Mouse (Mus musculus) lung, embryonic 15.5 days (tissue): ENCODE data around the gene Ces1c. TPM values are rescaled to one million over a fixed set of nuclear protein-coding genes. Genes with fewer than 3 reads are reported as not detected.
A peak's percentile ranks its signal among the peaks of the same experiment; 100 is the strongest.

ENCODE experiments used
- ATAC-seq: fragments of 200-750 bp; cut with Nextera tagmentation; 2 replicates; pipeline ENCODE4 v1.8.0; 2017; ENCODE audit warnings: moderate number of reproducible peaks, borderline replicate concordance; ENCODE audit not compliant: low FRiP score, low TSS enrichment; ENCODE audit errors: extremely low read depth
- H3K27ac ChIP-seq: fragments of 300-500 bp; sonication (generic); 2 replicates; pipeline ENCODE4 v1.5.1; 2015; ENCODE audit warnings: moderate library complexity, mild to moderate bottlenecking, inconsistent platforms
- H3K27me3 ChIP-seq: fragments of 300-500 bp; sonication (generic); 2 replicates; pipeline ENCODE4 v1.6.1; 2015; ENCODE audit warnings: inconsistent platforms
- H3K36me3 ChIP-seq: fragments of 300-500 bp; sonication (generic); 2 replicates; pipeline ENCODE4 v1.6.1; 2015; ENCODE audit warnings: inconsistent platforms
- H3K4me1 ChIP-seq: fragments of 300-500 bp; sonication (generic); 2 replicates; pipeline ENCODE4 v1.6.1; 2015; ENCODE audit warnings: inconsistent platforms
- H3K4me2 ChIP-seq: fragments of 300-500 bp; sonication (generic); 2 replicates; pipeline ENCODE4 v1.6.1; 2015; ENCODE audit warnings: inconsistent platforms, mild to moderate bottlenecking, moderate library complexity
- H3K4me3 ChIP-seq: fragments of 300-500 bp; sonication (generic); 2 replicates; pipeline ENCODE4 v1.5.1; 2015; ENCODE audit warnings: mild to moderate bottlenecking, inconsistent platforms
- H3K9ac ChIP-seq: fragments of 300-500 bp; sonication (generic); 2 replicates; pipeline ENCODE4 v1.6.1; 2015; ENCODE audit warnings: inconsistent platforms
- H3K9me3 ChIP-seq: fragments of 300-500 bp; sonication (generic); 2 replicates; pipeline ENCODE4 v1.6.1; 2016; ENCODE audit warnings: inconsistent platforms
- WGBS: fragments of 180-500 bp; shearing (Covaris S2); methylation state at CpG from one replicate; pipeline ENCODE4 v1.1.7; 2015; 5-methylcytosine and 5-hydroxymethylcytosine counted together
- polyA plus RNA-seq: library from polyadenylated mRNA; unstranded; fragments of >200 nt; fragmentation: Nextera tagmentation; extraction: Ambion mirVana; gene quantifications from 2 replicates; pipeline ENCODE4 v1.2.1, GENCODE M21; 2015

Gene Ces1c
- polyA plus RNA-seq, 1 experiment from 2014 or later: 0.20 TPM

DNA sequence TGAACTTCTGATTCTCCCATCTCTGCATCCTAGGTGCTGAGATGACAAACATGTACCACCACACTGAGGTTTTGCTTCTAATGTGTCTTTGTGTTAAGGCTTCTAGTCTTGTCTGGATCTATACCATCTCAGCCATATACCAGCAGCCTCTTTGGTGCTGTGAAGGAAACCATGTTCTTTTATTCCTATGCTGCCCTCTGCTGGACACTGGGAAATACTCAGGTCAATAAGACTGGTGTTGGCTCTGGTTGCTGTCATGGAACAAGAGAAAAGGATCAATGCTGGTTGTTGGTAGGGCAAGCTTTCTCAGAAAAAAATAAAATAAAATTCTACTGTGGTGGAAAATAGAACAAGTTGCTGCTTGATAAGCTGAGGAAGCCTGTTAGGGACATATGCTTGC, 35.7 kb downstream of the Ces1c start:
- no peaks in the 10 kb centered on the region for H3K4me1 ChIP-seq
- H3K27me3 ChIP-seq: no peaks in the 10 kb centered on the region
- no peak overlapping the region for H3K4me3 ChIP-seq
- no peaks in the 10 kb centered on the region for H3K9me3 ChIP-seq
- no peak overlapping the region for H3K9ac ChIP-seq
- H3K4me2 ChIP-seq: no peak overlapping the region
- no peak overlapping the region for H3K27ac ChIP-seq
- ATAC-seq: no peak
- no peaks in the 10 kb centered on the region for H3K36me3 ChIP-seq

DNA sequence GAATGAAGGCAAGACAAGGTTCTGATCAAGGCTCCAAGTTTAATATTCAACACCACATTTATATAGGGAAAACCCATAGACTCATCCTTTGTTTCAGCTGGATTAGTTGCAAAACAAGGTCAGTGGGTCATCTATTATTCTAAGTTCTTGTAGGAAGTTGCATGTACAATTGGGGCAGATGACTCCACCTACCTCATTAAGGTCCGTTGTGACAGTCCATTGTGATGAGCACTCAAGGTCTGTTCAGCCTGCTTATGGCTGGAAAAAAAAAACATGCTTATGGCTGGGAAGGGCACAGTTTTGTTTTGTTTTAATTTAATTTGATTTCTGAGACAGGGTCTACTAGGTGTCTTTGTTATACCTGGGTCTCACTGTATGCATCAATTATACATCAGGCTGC, 39.8 kb downstream of the Ces1c start:
- no peak overlapping the region for H3K4me3 ChIP-seq
- H3K9ac ChIP-seq: no peak overlapping the region
- peaks cover 6% of the 10 kb centered on the region for H3K4me1 ChIP-seq
- no peak overlapping the region for H3K4me2 ChIP-seq
- 59% methylated on average over 1 of the region's 1 CpGs for WGBS
- ATAC-seq: no peak
- no peaks in the 10 kb centered on the region for H3K27me3 ChIP-seq
- no peak overlapping the region for H3K27ac ChIP-seq
- H3K9me3 ChIP-seq: no peaks in the 10 kb centered on the region
- no peaks in the 10 kb centered on the region for H3K36me3 ChIP-seq

DNA sequence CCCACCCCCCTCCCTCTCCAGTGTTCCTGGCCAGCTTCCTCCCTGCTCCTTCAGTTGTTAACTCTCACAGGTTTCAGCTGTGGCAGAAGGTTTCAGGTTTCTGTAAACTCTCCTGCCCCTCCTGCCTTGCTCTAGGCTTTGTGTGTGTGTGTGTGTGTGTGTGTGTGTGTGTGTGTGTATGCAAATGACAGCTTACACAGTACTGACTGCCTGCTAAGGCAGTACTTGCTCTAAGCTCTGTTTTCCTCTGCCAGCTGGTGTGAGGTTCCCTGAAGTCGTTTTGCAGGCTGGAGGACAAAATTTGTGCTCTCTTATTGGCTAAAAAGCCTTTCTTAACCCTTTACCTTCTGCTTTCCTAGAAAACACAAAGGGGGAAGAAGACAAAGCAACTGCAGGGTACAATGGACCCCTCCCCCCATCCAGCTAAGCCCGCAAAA, 42.4 kb downstream of the Ces1c start:
- WGBS: 2% methylated on average over 2 of the region's 2 CpGs
- Histone ChIP-seq H3K4me3 (no peak overlapping the region), H3K27me3 (no peaks in the 10 kb centered on the region), H3K4me2 (peak overlapping the region; percentile 30; the same call in 1 of the 2 replicates), H3K27ac (no peak overlapping the region), H3K4me1 (peaks cover 6% of the 10 kb centered on the region), H3K36me3 (no peaks in the 10 kb centered on the region), H3K9me3 (no peaks in the 10 kb centered on the region), H3K9ac (no peak overlapping the region)
- peak; percentile 62; the same call in 1 of the 2 replicates for ATAC-seq

DNA sequence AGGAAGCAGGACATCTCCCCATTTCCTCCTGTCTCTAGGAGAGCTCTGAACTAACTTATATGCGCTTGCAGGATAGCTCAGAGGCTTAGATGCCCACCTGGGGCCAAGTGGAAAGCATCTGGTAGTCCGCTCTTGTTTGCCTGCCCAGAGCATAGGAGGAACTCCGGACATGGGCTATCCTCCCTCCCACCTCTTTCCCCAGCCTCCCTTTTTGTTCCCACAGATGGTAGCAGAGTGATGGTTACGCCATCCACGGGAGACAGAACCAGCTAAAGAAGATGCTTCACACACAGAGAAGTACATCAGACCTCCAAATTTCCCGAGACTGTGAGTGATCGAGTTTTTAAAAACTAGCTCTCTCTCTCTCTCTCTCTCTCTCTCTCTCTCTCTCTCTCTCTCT, 42.9 kb downstream of the Ces1c start:
- H3K4me2 ChIP-seq: peak overlapping the region; percentile 30; the same call in 1 of the 2 replicates
- 14% methylated on average over 7 of the region's 7 CpGs for WGBS
- no peak overlapping the region for H3K4me3 ChIP-seq
- no peaks in the 10 kb centered on the region for H3K36me3 ChIP-seq
- H3K9me3 ChIP-seq: no peaks in the 10 kb centered on the region
- H3K27ac ChIP-seq: no peak overlapping the region
- no peak for ATAC-seq
- no peaks in the 10 kb centered on the region for H3K27me3 ChIP-seq
- H3K9ac ChIP-seq: no peak overlapping the region
- H3K4me1 ChIP-seq: peaks cover 6% of the 10 kb centered on the region

DNA sequence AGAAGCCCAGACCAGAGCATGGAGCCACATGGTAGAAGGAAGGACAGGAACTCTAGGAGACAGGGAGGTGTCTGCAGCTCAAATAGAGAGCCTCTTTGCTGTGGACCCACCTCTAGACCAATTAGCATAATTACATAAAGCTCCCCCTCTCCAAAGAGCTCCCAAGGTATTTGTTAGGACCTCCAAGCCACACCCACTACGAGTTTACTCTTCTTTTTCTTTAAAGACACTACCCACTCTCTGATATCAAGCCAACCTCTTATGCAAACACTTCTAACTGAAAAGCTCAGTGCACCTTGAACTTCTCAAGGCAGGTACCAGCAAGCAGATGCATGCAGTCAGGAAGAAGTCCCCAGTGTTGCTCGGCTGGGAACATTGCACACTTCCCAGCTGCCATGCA, 51.2 kb downstream of the Ces1c start, which contains the start of gene Ces1b:
Gene Ces1b, minus strand, starts transcription at position 131 of the 400 bp plus-strand sequence.
- Histone ChIP-seq H3K9ac (no peak within 1 kb of the TSS), H3K4me1 (no peaks in the 10 kb centered on the region), H3K4me3 (no peak within 1 kb of the TSS), H3K4me2 (no peak within 1 kb of the TSS), H3K9me3 (no peaks in the 10 kb centered on the region), H3K27me3 (no peaks in the 10 kb centered on the region), H3K27ac (no peak within 1 kb of the TSS), H3K36me3 (no peaks in the 10 kb centered on the region)
- no peak for ATAC-seq
- 46% methylated on average over 2 of the region's 2 CpGs for WGBS

DNA sequence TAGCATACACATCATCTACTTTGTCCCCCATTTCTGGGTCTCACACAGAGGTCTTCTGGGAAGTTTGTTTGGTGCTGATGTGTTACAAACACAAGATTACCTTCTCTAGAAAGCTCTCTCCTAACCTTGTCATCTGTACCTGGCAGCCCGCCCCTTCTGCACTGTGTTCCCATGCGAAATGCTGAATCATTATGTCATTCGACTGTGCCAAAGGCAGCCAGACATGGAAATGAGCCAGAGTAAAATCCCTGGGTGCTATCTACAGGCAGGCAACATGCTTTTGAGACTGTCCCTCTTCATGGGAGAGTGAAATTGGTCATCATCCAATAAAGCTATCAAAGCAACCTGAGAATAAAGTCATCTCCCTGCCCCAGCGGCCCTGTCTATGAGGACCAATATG, 55.8 kb downstream of the Ces1c start:
- H3K9me3 ChIP-seq: no peaks in the 10 kb centered on the region
- H3K27me3 ChIP-seq: no peaks in the 10 kb centered on the region
- no peak overlapping the region for H3K4me2 ChIP-seq
- no peaks in the 10 kb centered on the region for H3K36me3 ChIP-seq
- WGBS: 84% methylated on average over 4 of the region's 4 CpGs
- no peak overlapping the region for H3K9ac ChIP-seq
- H3K4me3 ChIP-seq: no peak overlapping the region
- H3K27ac ChIP-seq: no peak overlapping the region
- no peaks in the 10 kb centered on the region for H3K4me1 ChIP-seq
- ATAC-seq: no peak

DNA sequence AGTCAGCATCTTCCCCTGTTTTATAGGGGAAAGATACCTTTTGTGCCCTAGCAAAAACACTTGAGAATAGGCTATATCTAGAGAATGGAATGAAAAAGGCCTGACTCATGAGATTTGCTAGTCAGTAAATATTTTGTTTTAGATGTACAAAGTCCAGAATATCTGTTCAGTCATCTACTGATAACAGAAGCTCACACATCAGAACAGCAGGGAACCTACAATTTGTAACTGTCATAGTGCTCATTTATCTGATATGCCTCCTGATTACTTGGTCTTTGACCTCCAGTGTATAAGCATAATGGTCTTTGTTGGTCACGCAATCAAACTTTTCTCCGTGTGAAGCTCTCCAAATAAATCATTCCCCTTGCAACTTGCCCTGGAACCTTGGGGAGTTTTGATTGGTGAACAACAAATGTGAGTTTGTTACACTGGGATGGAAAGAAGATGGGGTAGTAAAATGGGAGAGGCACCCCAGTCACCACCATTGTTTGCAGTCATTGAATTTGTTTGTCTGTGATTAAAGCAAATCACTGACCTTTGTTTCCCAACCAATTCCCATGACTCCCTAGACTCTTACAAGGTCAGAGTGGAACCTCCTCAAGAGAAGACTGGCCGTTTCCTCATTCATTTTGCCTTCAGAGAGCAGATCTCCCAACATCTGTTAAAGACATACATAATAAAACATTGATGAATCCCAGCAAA, 67.5 kb downstream of the Ces1c start:
- Histone ChIP-seq H3K4me1 (no peaks in the 10 kb centered on the region), H3K36me3 (no peaks in the 10 kb centered on the region), H3K9me3 (no peaks in the 10 kb centered on the region), H3K27ac (no peak overlapping the region), H3K4me2 (no peak overlapping the region), H3K27me3 (no peaks in the 10 kb centered on the region), H3K4me3 (no peak overlapping the region), H3K9ac (no peak overlapping the region)
- no peak for ATAC-seq
- 61% methylated on average over 3 of the region's 3 CpGs for WGBS

DNA sequence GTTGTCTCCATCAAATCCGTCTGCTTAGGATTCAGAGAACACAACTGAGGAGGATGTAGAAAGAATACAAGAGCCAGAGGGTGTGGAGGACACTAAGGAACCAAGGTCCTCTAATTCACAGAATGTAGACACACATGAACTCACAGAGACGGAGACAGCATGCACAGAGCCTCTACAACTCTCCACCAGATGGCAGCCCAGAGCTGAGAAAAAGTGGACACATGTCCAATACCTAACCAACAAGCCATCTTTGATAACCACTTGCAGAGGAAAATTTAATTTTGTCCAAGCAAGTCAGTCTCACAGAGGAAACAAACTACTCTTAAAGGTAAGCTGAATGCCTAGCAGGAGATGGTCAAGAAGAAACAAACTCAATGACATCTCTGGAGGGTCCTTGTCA, 71.9 kb downstream of the Ces1c start:
- ATAC-seq: 0 out of 2 replicates have a peak, but pooled peaks have one; percentile 49

DNA sequence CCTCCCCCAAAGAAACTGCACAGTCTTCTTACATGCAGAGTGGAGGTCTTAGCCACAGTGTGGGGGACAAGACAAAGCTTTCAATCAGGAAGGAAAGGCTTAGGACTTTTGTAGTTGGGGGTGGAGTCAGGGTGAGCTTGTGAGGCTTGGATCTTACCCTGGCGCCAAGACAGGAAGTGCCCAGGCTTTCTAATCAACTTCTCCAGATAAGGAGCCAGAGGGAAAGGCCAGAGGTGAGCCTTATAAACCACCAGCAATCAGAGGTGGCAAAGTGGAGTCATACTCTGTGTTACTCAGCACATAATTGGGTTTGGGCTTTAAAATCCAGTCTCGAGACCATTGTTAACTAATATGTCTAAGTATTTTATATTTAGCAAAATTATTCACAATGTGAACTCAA, 75.8 kb downstream of the Ces1c start:
- H3K9me3 ChIP-seq: no peaks in the 10 kb centered on the region
- WGBS: 24% methylated on average over 2 of the region's 2 CpGs
- no peak for ATAC-seq
- H3K27ac ChIP-seq: no peak overlapping the region
- no peak overlapping the region for H3K4me3 ChIP-seq
- no peaks in the 10 kb centered on the region for H3K27me3 ChIP-seq
- no peaks in the 10 kb centered on the region for H3K36me3 ChIP-seq
- no peaks in the 10 kb centered on the region for H3K4me1 ChIP-seq
- H3K4me2 ChIP-seq: no peak overlapping the region
- H3K9ac ChIP-seq: no peak overlapping the region

More for the DNA sequence above, 71.9 kb downstream of the Ces1c start:
- H3K4me2 ChIP-seq: no peak overlapping the region
- H3K9me3 ChIP-seq: no peaks in the 10 kb centered on the region
- H3K27me3 ChIP-seq: no peaks in the 10 kb centered on the region
- no peaks in the 10 kb centered on the region for H3K4me1 ChIP-seq
- H3K9ac ChIP-seq: no peak overlapping the region
- H3K27ac ChIP-seq: no peak overlapping the region
- no peak overlapping the region for H3K4me3 ChIP-seq
- WGBS: 12% methylated on average over 2 of the region's 2 CpGs
- no peaks in the 10 kb centered on the region for H3K36me3 ChIP-seq

Other genes with a start within 250 kb of the Ces1c start
- gene Capns2, start 229.9 kb downstream of the Ces1c start, polyA plus RNA-seq: 0.21 and 0.40 TPM in 2 replicates
- 0.25 and 0.72 TPM in 2 replicates for gene Slc6a2, start 171.2 kb downstream of the Ces1c start, polyA plus RNA-seq
- not detected in 2 replicates for gene Ces1a, start 83.1 kb downstream of the Ces1c start, polyA plus RNA-seq
- 0.24 TPM in 1 of 2 replicates, not detected in the other for gene Ces1b, start 51.3 kb downstream of the Ces1c start, polyA plus RNA-seq
- gene Ces1d, start 66.6 kb upstream of the Ces1c start, polyA plus RNA-seq: 53.1 and 59.8 TPM in 2 replicates
- gene Ces1e, start 98.3 kb upstream of the Ces1c start, polyA plus RNA-seq: 0.38 TPM in 1 of 2 replicates, not detected in the other
- gene Ces1f, start 148.5 kb upstream of the Ces1c start, polyA plus RNA-seq: 2.8 and 3.2 TPM in 2 replicates
- 0.25 and 0.34 TPM in 2 replicates for gene Ces1g, start 206.0 kb upstream of the Ces1c start, polyA plus RNA-seq
- not detected in 2 replicates for gene Ces1h, start 248.4 kb upstream of the Ces1c start, polyA plus RNA-seq